ENCODE assay signal across 29 mouse cellular contexts in genomic region chr1:158119708-158120107, GRCm38 (mm10).
"Had no signal": no experiment of that assay in that cellular context is flagged by ENCODE, and none has a peak within 500 bp of the region (broad histone marks: within the 10 kb centered on the region; RNA-seq: fewer than 3 reads in every experiment).

No protein-coding gene starts in this region.

- H3K36me3 ChIP-seq: embryonic facial prominence, embryonic 10.5 days; embryonic facial prominence, embryonic 12.5 days; embryonic facial prominence, embryonic 13.5 days; embryonic facial prominence, embryonic 15.5 days; forebrain, embryonic 10.5 days; forebrain, embryonic 12.5 days; forebrain, embryonic 15.5 days had no signal

- ATAC-seq: forebrain, embryonic 13.5 days; forebrain, embryonic 14.5 days; forebrain, embryonic 15.5 days; forebrain, embryonic 16.5 days; forebrain, postnatal 0 days had no signal

- H3K27ac ChIP-seq: embryonic facial prominence, embryonic 10.5 days; embryonic facial prominence, embryonic 12.5 days; embryonic facial prominence, embryonic 13.5 days; embryonic facial prominence, embryonic 15.5 days; forebrain, embryonic 10.5 days; forebrain, embryonic 12.5 days; forebrain, embryonic 13.5 days; forebrain, embryonic 15.5 days; gastrocnemius, adult 2 months had no signal

- H3K9ac ChIP-seq: embryonic facial prominence, embryonic 12.5 days; embryonic facial prominence, embryonic 13.5 days; embryonic facial prominence, embryonic 15.5 days; forebrain, embryonic 12.5 days; forebrain, embryonic 13.5 days; forebrain, embryonic 15.5 days; forebrain, postnatal 0 days had no signal

- H3K4me1 ChIP-seq: embryonic facial prominence, embryonic 10.5 days; embryonic facial prominence, embryonic 12.5 days; embryonic facial prominence, embryonic 13.5 days; embryonic facial prominence, embryonic 15.5 days; forebrain, embryonic 10.5 days; forebrain, embryonic 12.5 days; forebrain, embryonic 13.5 days; forebrain, embryonic 15.5 days had no signal

- H3K4me3 ChIP-seq: embryonic facial prominence, embryonic 10.5 days; embryonic facial prominence, embryonic 12.5 days; embryonic facial prominence, embryonic 13.5 days; embryonic facial prominence, embryonic 15.5 days; erythroblast, embryonic 14.5 days; forebrain, embryonic 10.5 days; forebrain, embryonic 12.5 days; forebrain, embryonic 13.5 days; forebrain, embryonic 15.5 days; gastrocnemius, adult 2 months had no signal

- H3K4me2 ChIP-seq: embryonic facial prominence, embryonic 12.5 days; embryonic facial prominence, embryonic 13.5 days; embryonic facial prominence, embryonic 15.5 days; forebrain, embryonic 12.5 days; forebrain, embryonic 13.5 days; forebrain, embryonic 15.5 days had no signal

- H3K27me3 ChIP-seq: embryonic facial prominence, embryonic 12.5 days; embryonic facial prominence, embryonic 13.5 days; embryonic facial prominence, embryonic 15.5 days; forebrain, embryonic 12.5 days; forebrain, embryonic 13.5 days; forebrain, embryonic 15.5 days had no signal

- DNase-seq: cerebellum, adult 18-20 months; cerebellum, adult 2 months; cerebellum, adult 8-10 months; cerebellum, adult 9-10 months; cerebellum, adult 9-11 months; cerebellum, postnatal 10 days; cerebellum, postnatal 14 days; cerebellum, postnatal 25 days; cerebellum, postnatal 36 days; embryo, embryonic 11 days; forebrain, postnatal 0 days; gastrocnemius, adult 2 months; gastrocnemius, postnatal 10 days; gastrocnemius, postnatal 14 days; gastrocnemius, postnatal 25 days; gastrocnemius, postnatal 36 days; heart, adult 11 months; heart, adult 18-20 months had no signal

- H3K9me3 ChIP-seq: embryonic facial prominence, embryonic 10.5 days; embryonic facial prominence, embryonic 12.5 days; embryonic facial prominence, embryonic 13.5 days; embryonic facial prominence, embryonic 15.5 days; forebrain, embryonic 10.5 days; forebrain, embryonic 12.5 days; forebrain, embryonic 13.5 days; forebrain, embryonic 15.5 days had no signal
